Mouse (Mus musculus) frontal cortex, postnatal 36 days (tissue): Measurements from ENCODE around the gene Mbd6.
"Not testable (repeated sequence)": the region's sequence is repeated elsewhere in the genome, so short reads cannot be mapped to it uniquely, and the experiment has no call there.

Source experiments
- DNase-seq, 2 experiments: peaks; one replicate each; pipeline ENCODE4 v3.0.0; 2022; ENCODE audit warnings: low spot score in 2 of 2

The Mbd6 gene

DNA sequence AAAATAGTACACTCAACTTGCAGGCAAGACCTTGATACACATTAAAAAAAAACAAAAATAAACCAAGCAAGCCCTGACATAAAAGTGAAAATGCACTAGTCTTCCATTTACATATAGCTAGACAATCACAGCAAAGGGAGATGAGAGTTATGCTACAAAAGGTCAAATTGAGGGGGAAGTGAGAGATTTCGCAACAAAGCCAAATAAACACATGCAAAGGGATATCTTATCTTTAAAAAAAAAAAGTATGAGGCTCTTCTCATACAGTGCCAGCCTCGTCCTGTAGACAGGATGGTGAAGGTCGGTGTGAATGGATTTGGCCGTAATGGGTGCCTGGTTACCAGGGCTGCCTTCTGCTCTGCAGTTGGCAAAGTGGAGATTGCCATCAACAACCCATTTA, 24.0 kb upstream of the Mbd6 start:
- DNase-seq, result no peak

DNA sequence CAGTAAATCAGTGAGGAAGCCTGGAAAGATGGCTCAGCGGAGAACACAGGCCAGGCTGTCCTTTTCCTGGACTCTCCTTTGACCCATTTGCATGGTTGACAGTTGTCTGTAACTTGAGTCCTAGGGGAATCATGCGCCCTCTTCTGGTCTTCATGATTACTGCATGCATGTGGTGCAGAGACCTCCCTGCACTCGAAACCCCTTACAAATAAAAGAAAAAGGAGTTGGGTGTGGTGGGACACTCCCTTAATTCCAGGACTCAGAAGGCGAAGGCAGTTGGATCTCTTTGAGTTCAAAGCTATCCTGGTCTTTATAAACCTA, 23.5 kb upstream of the Mbd6 start:
- DNase-seq, result peak; percentile 75 to 80

DNA sequence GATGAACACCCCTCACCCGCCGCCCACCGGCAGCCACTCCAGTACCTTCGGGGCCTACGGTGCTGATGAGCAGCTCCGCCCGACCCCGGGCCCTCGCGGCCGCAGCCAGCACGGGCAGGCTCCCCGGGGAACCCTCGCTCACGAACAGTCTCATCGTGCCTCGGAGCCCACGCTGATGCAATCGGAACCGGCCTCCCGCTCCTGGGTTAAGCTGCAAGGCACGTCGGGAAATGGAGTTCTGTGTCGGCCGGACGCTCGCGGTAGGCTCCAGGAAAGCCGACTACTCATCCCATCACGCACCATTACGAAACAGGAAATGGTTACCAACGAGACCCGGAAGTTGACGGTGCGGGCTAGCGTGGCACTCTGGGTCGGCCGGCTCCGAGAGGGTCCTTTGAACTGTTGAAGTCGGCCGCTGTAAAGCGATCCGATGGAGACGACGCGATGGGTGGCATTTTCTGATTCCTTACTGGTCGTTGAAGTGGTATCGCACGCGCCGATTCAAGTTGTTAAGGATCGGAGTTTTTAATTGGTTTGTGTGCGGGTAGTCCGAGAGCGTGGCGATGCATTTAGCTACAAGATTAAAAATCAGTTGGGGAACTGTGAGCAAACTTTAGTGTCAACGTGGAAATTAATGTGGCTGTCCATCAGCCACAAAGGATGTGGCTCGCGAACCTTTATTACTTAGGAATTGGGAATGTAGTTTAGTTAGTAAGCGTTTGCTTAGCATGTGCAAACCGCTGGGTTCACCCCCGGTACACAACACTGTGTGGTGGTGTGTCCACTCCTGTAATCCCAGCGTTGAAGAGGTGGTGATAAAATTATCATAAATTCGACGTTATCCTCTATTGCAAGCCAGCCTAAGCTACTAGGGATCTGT, 22.9 kb upstream of the Mbd6 start, which contains the start of gene Mars:
Mars (minus strand) TSS at position 311 of the 880 bp plus-strand sequence.
- peak; percentile 94 to 97 for DNase-seq

DNA sequence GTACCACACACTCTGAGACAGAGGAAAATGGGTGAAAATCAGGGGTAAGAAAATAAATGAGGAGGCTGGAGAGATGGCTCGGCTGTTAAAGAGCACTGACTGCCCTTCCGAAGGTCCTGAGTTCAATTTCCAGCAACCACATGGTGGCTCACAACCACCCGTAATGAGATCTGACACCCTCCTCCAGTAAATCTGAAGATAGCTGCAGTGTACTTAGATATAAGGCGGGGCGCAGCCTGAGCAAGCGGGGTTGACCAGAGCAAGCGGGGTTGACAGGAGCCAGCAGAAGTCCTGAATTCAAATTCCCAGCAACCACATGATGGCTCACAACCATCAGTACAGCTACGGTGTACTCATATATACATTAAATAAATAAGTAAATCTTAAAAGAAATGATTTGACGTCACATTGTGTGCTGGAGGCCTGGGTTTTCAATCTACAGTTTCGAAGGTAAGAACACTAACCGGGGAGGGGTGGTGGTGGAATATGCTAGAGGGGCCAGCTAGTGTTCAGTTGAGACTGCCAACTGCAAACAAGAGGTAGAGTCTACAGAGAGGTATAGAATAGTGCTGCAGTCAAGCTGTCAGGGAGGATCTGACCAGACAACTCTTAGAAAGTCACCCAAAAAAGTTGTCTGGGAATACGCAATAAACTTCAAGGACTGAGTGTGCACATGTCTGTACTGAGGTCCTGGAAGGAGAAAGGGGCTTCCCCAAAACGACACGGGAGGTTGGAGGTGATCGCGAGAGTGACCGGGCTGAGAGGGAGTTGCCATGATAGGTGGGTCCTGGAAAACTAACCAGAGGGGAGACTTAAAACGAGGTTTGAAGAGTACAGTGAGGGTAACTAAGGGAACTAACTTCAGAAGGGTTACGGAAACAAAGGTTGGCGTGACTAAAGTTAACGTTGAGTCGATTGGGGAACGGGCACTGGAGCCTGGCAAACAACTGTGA, 22.0 kb upstream of the Mbd6 start:
- no peak for DNase-seq

DNA sequence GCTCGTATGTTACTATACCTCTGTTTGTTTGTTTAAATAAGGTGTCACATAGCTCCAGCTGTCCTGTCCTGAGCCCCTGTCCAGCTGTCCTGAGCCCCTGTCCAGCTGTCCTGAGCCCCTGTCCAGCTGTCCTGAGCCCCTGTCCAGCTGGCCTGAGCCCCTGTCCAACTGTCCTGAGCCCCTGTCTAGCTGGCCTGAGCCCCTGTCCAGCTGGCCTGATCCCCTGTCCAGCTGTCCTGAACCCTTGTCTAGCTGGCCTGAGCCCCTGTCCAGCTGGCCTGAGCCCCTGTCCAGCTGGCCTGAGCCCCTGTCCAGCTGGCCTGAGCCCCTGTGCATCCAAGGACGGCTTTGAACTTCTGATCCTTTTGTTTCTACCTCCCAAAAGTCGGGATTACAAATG, 20.3 kb upstream of the Mbd6 start:
- DNase-seq, result not testable (repeated sequence)

DNA sequence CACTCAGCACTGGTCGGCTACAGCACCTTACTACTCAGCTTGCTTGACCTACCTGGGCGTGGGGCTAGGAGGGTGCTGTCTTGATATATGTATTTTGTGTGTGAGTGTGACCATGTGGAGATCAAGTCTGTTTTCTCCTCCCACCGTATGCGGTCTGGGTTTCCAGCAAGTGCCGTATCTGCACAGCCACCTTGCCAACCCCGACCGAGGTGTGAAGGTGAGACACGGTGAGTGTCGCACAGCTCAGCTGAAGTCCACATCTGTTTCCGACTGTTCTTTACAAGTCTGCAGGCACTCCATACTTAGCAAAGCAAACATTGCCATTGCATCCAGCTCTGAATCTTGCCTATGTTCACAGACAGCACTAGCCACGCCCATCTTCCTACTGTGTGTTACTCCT, 14.3 kb upstream of the Mbd6 start:
- no peak for DNase-seq

DNA sequence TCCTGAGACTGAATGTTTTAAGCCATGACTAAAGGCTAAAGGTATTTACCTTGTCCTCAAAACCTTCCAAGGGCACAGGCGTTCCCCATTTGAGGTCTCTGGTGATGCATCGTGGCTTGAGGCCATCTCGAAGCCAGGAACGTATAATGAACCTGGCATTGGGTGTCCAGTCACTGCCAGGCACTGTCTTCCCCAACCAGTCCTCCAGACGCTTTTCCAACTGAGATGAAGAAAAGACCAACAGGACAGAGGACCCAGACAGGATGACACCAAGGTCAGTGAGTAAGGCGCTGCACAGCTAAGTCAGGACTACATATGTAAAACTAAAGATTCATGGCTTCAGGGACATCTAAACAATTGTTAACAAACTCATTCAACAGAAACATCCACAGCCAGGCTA, 11.5 kb upstream of the Mbd6 start:
- DNase-seq, result no peak

DNA sequence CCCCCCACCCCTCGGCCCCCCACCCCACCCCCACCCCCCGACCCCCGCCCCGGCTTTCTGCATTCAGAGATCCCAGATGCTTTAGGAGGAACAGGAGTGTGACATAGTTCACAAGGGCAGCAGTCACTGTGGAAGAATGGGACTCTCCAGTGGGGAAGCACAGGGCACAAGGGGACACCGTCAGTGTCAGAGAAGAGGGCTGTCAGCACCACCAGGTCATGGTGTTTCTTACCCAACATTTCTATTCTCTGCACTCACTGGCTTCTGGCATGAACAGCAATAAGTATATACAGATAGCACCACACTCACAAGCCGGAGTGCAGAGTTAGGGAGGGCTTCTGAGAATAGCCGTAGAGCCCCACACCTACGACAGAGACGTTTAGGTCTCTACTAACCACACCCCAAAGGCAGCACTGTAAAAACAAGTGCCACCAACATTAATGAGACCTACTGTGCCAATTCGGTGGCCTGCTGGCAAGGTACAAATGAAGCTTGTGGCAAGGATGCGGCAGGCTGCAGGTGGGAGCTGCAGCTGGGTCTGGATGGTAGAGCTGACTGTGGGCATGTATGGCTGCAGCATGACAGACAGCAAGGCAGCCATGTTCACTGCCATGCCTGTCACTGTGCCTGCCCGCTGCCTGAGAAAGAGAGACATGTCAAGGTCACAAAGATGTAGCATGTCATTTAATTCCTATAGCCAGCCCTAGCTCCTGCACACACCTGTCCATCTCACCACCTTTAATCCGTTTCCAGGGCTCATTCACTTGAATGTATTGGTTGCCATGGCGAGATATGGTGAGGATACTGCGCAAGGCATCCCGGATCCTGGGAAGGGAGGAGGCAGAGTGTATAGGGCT, 8.4 kb upstream of the Mbd6 start:
- DNase-seq, result no peak

DNA sequence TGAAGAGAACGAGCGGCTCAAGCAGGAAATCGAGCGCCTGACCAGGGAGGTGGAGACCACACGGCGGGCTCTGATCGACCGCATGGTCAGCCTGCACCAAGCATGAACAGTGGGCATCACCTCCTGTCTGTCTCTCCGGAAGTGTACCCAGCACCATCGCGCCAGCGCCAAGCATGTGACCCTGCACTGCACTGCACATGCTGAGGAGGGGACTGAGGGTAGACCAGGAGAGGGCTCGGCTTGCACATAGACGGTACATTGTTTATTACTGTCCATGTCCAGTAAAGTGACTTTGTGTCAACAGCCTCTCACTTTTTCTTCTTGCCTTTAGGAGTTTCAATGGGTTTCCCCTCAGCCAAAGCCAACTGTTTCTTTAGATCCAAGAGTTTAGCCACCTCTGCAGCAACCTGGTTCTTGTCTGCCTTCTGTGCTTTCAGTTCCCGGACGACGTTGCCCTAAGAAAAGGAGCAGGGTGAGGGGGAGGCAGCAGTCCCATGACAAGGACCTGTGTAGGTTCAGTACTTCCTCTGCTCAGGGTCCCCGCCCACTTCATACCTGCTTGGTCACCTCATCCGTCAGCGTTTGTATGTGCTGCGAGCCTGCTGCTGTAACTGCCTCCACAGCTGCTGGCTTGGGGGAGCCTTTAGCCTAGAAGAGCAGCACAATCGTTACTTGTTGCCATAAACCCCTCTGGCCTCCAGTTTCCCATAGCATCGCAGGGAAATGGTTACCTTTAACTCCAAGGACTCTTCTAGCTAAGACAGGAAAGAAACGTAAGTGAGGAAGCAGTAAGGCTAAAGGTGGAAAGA, 7.4 kb upstream of the Mbd6 start:
- DNase-seq, result no peak

DNA sequence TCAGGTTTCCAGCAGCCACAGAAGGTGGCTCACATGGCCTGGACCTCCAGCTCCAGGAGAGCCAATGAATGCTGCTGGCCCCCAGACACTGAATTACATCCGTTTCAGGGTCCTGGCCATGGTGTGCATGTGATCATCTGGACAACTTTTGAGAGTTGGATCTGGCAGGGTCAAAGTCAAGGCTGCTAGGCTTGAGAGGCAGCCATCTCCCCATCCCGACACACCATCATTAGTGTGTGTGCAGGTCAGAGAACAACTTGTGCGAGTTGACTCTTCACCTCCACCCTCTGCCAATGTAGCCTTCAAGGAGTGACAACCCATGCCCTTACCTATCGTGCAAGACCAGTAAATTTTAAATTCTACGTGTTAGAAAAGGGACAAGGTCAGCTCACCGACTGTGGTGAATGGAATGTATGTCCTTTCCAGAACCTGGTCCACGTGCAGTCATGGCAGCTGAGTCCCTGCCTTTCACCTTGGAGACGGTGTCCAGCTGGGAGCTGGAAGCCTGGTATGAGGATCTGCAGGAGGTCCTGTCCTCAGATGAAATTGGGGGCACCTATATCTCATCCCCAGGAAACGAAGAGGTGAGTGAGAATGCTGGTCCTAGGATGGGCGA, 6.2 kb upstream of the Mbd6 start:
- DNase-seq, result no peak

DNA sequence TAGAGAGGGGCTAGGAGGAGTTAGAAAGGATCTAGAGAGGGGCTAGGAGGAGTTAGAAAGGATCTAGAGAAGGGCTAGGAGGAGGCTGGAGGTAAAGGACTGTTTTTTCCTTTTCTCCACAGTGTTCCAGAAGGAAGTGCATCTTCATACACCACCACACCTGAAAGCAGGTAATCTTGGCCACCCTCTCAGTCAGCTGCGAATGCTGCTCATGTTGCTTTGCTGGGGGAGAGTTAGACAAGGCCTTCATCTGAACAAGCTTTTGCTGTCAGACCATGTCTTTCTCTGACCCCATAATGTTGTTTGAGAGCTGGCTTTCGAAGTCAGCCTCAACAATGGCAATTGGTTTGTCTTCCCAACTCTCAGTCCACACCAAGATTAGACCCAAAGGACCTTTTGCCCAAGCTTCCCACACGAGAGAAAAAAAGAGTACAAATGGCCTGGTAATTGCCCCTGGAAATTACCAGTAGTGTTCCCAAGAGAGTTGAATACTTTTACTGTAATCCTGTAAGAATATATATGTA, 4.8 kb upstream of the Mbd6 start:
- no peak for DNase-seq

DNA sequence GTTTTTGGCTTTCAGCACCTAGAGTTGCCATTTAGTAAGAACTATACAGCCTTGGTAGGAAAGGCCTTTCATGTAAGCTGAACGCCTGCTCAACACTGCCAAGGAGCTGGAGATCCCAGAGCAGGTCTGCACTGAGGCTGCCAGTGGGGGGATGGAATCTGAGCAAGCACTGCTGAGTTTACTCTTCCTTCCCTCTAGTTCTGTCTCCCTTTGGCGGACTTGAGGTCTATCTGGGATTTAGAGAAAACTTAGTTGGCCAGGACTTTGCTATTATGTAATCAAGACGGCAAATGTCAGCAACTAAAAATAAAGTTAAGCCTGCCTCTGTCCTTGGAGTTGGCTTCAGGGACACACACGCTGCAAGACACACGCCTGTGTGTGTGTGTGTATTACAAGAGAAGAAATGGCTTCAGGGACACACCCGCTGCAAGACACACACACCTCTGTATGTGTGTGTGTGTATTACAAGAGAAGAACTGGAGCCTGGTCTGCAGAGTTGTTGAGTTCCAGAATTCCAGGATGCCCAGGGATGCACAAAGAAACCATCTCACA, 4.2 kb upstream of the Mbd6 start:
- DNase-seq, result no peak

DNA sequence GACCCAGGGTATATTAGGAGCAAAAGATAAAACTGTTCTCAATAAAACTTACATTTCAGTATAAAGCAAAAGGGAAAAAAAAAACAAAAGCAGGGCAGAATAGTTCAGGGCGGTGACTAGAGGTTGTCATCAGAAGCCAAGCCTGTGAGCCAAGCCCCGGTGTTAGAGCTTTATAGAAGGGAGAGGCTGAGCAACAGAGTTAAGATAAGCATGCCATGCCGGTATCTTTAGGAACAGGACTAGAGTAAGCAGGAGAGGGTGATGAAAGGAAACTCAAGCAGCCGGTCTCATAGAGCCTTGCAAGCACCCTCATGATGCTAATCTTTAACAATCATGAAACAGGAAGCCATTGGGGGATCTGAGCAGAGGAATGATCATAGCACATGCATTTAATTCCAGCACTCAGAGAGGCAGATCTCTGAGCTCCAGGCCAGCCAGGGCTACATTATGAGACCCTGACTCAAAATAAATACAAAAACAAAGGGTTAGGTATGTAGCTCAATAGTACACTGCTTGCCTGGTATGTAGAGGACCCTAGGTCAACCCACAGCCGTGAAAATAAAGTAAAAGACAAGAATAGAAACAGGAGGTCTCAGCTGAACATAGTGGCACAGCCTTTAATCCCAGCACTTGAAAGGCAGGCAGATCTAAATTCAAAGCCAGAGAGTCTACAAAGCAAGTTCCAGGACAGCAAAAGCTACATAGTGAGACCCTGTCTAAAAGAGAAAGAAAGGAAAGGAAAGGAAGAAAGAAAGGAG, 3.2 kb upstream of the Mbd6 start:
- DNase-seq, result no peak

DNA sequence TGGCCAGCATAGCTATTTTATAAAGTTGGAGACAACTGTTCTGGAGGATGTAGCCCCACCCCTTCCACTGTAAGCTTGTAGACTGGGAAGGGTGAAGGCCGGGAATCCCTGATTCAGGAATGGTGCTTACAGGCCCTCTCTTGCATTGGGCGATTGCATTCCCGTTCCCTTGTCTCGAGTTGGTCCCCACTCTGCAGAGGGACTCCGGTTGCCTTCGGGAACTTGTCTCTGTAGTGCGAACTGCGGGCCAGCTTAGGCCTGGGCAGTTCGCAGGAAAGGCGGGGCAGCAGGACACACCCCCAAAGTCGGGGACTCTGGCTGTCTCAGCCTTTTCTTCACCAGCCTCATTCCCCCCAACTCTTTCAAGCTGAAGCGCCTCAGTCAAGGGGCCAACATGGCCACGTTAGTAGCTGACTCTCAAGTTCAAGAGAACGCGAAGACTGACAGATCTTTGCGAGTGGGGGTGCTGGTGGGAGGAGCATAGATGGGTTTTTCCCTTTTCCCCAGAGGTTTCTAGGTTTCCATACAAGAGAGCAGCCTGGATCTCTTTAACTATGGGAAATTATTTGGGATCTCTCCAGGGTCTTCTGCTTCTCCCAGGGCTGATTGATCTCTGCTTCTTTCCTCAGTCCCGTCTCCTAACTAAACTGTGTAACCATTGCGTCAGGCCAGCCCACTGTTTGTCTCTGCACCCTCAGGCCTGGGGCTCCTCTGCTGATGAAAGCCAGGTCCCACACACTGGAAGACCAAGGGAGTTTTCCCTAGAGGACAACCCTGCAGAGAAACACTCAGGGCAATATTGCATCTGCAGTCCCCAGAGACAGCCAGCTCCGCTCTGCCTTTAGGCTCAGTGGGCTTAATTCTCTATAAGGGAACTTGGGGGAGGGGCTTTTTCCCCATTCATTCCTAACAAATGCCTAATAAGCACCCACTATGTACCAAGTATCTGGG, 2.4 kb upstream of the Mbd6 start:
- no peak for DNase-seq

DNA sequence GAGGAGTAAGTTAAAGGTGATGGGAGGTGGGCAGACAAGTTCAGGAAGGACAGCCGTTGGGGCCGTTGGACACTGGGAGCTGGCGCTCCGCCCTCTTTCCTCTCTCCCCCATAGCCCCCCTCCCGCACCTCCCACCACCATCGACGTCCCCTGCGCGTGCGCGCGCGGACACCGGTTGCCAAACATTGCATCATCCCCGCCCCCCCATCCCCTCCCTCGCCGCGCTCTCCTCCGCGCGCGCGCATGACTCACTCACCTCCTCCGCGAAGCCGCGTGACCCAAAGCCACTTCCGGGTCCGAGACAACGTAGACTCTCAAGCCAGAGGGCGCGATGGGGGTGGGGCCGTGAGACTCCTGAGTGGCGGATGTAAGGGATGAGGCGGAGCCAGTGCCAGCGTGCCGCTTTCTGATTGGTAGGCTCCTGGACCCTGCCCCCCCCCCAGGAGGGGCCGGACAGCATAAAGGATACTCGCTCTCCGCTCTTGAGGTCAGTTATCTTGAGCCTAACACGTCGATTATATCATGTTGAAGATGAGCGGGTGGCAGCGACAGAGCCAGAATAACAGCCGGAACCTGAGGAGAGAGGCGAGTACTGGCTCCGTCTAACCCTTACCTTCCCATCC, 1.6 kb upstream of the Mbd6 start:
- peak; percentile 99 to 100 for DNase-seq

DNA sequence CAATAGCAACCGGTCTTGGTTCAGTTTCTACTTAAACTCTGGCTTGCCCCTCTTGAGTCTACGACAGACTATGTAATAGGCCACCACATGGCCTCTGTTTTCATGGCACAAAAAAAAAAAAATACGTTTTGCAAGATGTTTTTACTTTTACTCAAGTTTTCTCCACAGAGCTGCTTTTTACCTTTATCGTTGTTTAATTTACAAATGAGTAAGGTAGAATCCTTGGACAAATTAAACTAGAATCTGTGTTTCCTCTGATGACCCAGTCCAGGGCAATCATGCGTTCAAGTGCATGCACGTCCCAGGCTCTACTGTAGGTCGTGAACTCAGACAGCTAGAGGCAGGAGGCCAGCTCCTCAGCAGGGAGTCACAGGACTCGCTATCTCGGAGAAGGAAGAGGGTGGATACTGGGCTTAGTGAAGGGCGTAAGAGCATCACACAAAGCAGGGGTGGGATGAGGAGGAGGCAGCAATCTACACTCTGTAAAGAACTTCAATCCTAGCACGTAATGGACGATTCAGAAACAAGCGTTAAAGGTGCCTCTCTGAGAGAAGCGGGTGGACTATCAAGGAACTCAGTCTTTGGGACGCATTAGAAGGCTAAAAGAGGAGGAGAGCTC, 864 bp upstream of the Mbd6 start:
- DNase-seq, result peak in 1 of 2 experiments; percentile 39

DNA sequence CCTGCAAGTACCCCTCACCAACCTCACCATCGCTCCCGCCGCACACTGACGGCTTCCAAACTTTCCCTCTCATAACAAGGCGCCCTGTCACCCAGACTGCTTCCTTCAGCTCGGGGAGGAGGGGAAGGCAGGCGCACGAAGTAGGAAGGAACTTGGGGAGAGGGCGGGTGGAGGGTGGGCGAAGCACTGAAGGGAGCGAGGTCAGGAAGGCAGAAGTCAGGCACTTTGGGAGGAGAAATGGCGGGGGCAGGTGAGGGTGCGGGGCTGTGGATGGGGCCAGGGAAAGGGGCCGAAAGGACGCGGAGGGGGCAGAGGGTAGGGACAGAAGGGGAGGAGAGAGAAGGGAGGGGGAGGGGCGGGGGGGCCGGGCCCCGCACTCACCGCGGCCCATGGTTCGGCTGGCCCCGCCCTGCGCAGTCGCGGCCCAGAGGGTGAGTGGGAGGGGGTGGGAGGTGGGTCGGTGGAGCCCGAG, 454 bp downstream of the Mbd6 start:
- DNase-seq, result peak in 1 of 2 experiments; percentile 38
